Mouse (Mus musculus) stomach, embryonic 14.5 days (tissue): ENCODE measurements at regions not wholly inside any gene's neighbourhood (a gene's known extent, or its start where the extent isn't known, plus 50 kb on each side); places are given as distances from the start of the nearest gene placed in this dataset.
A peak's percentile ranks its signal among the peaks of the same experiment; 100 is the strongest.

Source experiments
- ATAC-seq: fragments of 200-750 bp; cut with Nextera tagmentation; 2 replicates; pipeline ENCODE4 v1.8.0; 2017; ENCODE audit warnings: low read depth, moderate TSS enrichment; ENCODE audit not compliant: insufficient number of reproducible peaks, insufficient read depth, low FRiP score
- H3K27ac ChIP-seq: fragments of 300-500 bp; sonication (generic); 2 replicates; pipeline ENCODE4 v1.5.1; 2014; ENCODE audit warnings: mild to moderate bottlenecking, low read length, moderate library complexity, mixed read lengths
- H3K27me3 ChIP-seq: fragments of 300-500 bp; sonication (generic); 2 replicates; pipeline ENCODE4 v1.6.1; 2014; ENCODE audit warnings: low read length, control low read depth, mixed read lengths; ENCODE audit not compliant: control insufficient read depth, insufficient read depth
- H3K36me3 ChIP-seq: fragments of 300-500 bp; sonication (generic); 2 replicates; pipeline ENCODE4 v1.6.1; 2014; ENCODE audit warnings: mild to moderate bottlenecking, control low read depth, low read length, moderate library complexity, mixed read lengths; ENCODE audit not compliant: control insufficient read depth, insufficient read depth
- H3K4me1 ChIP-seq: fragments of 300-500 bp; sonication (generic); 2 replicates; pipeline ENCODE4 v1.6.1; 2014; ENCODE audit warnings: low read length, control low read depth, mixed read lengths; ENCODE audit not compliant: control insufficient read depth, insufficient read depth
- H3K4me2 ChIP-seq: fragments of 300-500 bp; sonication (generic); replicated peaks from 2 replicates; pipeline ENCODE4 v1.6.1; 2014; ENCODE audit warnings: low read depth, low read length, control low read depth
- H3K4me3 ChIP-seq: fragments of 300-500 bp; sonication (generic); 2 replicates; pipeline ENCODE4 v1.5.1; 2014; ENCODE audit warnings: low read depth, low read length, control low read depth
- H3K9ac ChIP-seq: fragments of 300-500 bp; sonication (generic); replicated peaks from 2 replicates; pipeline ENCODE4 v1.6.1; 2014; ENCODE audit warnings: low read depth, mild to moderate bottlenecking, control low read depth, low read length, moderate library complexity, mixed read lengths
- H3K9me3 ChIP-seq: fragments of 300-500 bp; sonication (generic); 2 replicates; pipeline ENCODE4 v1.6.1; 2016; ENCODE audit warnings: low read depth, low read length, control low read depth; ENCODE audit not compliant: control insufficient read depth
- WGBS: fragments of 180-500 bp; shearing (Covaris S2); extraction: QIAGEN DNeasy Blood & Tissue Kit; methylation state at CpG from one replicate; pipeline ENCODE4 v1.1.7; 2014; 5-methylcytosine and 5-hydroxymethylcytosine counted together

GRCm38 (mm10) chr11:82619418-82619817 is 144.7 kb downstream of the Cct6b start:
- Histone ChIP-seq H3K4me3 (no peak overlapping the region), H3K27me3 (no peaks in the 10 kb centered on the region), H3K36me3 (no peaks in the 10 kb centered on the region), H3K4me2 (no peak overlapping the region), H3K4me1 (no peaks in the 10 kb centered on the region), H3K9me3 (no peaks in the 10 kb centered on the region), H3K9ac (no peak overlapping the region), H3K27ac (no peak overlapping the region)
- WGBS: 68% methylated on average over 2 of the region's 2 CpGs
- no peak for ATAC-seq

- no peaks in the 10 kb centered on the region for H3K4me1 ChIP-seq
- H3K27ac ChIP-seq: no peak overlapping the region
- no peak overlapping the region for H3K4me3 ChIP-seq
- H3K36me3 ChIP-seq: no peaks in the 10 kb centered on the region
- no peak overlapping the region for H3K9ac ChIP-seq
- no peak for ATAC-seq
- H3K4me2 ChIP-seq: 0 out of 2 replicates have a peak overlapping the region, but pooled peaks have one; percentile 10
- H3K27me3 ChIP-seq: no peaks in the 10 kb centered on the region
- WGBS: 2% methylated on average over 9 of the region's 9 CpGs
- no peaks in the 10 kb centered on the region for H3K9me3 ChIP-seq
Observed at GRCm38 (mm10) chr11:82618457-82618856, 145.7 kb downstream of the Cct6b start.

- Histone ChIP-seq H3K27ac (no peak overlapping the region), H3K9me3 (no peaks in the 10 kb centered on the region), H3K4me1 (no peaks in the 10 kb centered on the region), H3K36me3 (no peaks in the 10 kb centered on the region), H3K27me3 (no peaks in the 10 kb centered on the region), H3K4me3 (no peak overlapping the region), H3K4me2 (no peak overlapping the region), H3K9ac (no peak overlapping the region)
- no peak for ATAC-seq
- 68% methylated on average over 7 of the region's 7 CpGs for WGBS
Observed at GRCm38 (mm10) chr11:82616856-82617255, 147.3 kb downstream of the Cct6b start.

GRCm38 (mm10) chr11:82614356-82614755 is 149.8 kb downstream of the Cct6b start:
- Histone ChIP-seq H3K4me2 (no peak overlapping the region), H3K4me3 (no peak overlapping the region), H3K4me1 (no peaks in the 10 kb centered on the region), H3K27me3 (no peaks in the 10 kb centered on the region), H3K9ac (no peak overlapping the region), H3K9me3 (no peaks in the 10 kb centered on the region), H3K27ac (no peak overlapping the region), H3K36me3 (no peaks in the 10 kb centered on the region)
- no peak for ATAC-seq
- WGBS: 92% methylated on average over 9 of the region's 9 CpGs

GRCm38 (mm10) chr11:82613503-82613902 is 150.6 kb downstream of the Cct6b start:
- no peak for ATAC-seq
- Histone ChIP-seq H3K36me3 (no peaks in the 10 kb centered on the region), H3K9me3 (no peaks in the 10 kb centered on the region), H3K9ac (no peak overlapping the region), H3K4me1 (no peaks in the 10 kb centered on the region), H3K27ac (no peak overlapping the region), H3K27me3 (no peaks in the 10 kb centered on the region), H3K4me3 (no peak overlapping the region), H3K4me2 (no peak overlapping the region)
- WGBS: 20% methylated on average over 6 of the region's 6 CpGs

- no peak overlapping the region for H3K4me3 ChIP-seq
- H3K9ac ChIP-seq: no peak overlapping the region
- no peak for ATAC-seq
- H3K9me3 ChIP-seq: no peaks in the 10 kb centered on the region
- no peak overlapping the region for H3K27ac ChIP-seq
- no peaks in the 10 kb centered on the region for H3K27me3 ChIP-seq
- H3K36me3 ChIP-seq: no peaks in the 10 kb centered on the region
- no peak overlapping the region for H3K4me2 ChIP-seq
- H3K4me1 ChIP-seq: no peaks in the 10 kb centered on the region
Observed at GRCm38 (mm10) chr11:82612026-82612425, 152.1 kb downstream of the Cct6b start.

GRCm38 (mm10) chr11:82608963-82609362 is 155.2 kb downstream of the Cct6b start:
- no peaks in the 10 kb centered on the region for H3K27me3 ChIP-seq
- no peak for ATAC-seq
- 45% methylated on average over 1 of the region's 1 CpGs for WGBS
- no peak overlapping the region for H3K9ac ChIP-seq
- no peak overlapping the region for H3K4me2 ChIP-seq
- H3K4me3 ChIP-seq: no peak overlapping the region
- no peaks in the 10 kb centered on the region for H3K36me3 ChIP-seq
- H3K4me1 ChIP-seq: no peaks in the 10 kb centered on the region
- H3K27ac ChIP-seq: no peak overlapping the region
- H3K9me3 ChIP-seq: no peaks in the 10 kb centered on the region

GRCm38 (mm10) chr11:82607661-82608060 is 156.5 kb downstream of the Cct6b start:
- no peak for ATAC-seq
- 48% methylated on average over 5 of the region's 5 CpGs for WGBS
- 0 out of 2 replicates have a peak, but pooled peaks cover 4% of the 10 kb centered on the region for H3K4me1 ChIP-seq
- no peaks in the 10 kb centered on the region for H3K36me3 ChIP-seq
- no peaks in the 10 kb centered on the region for H3K9me3 ChIP-seq
- H3K27me3 ChIP-seq: no peaks in the 10 kb centered on the region
- no peak overlapping the region for H3K4me2 ChIP-seq
- no peak overlapping the region for H3K4me3 ChIP-seq
- H3K9ac ChIP-seq: no peak overlapping the region
- H3K27ac ChIP-seq: no peak overlapping the region

GRCm38 (mm10) chr11:82604251-82604835 is 159.8 kb downstream of the Cct6b start:
- H3K36me3 ChIP-seq: no peaks in the 10 kb centered on the region
- H3K4me1 ChIP-seq: 0 out of 2 replicates have a peak, but pooled peaks cover 4% of the 10 kb centered on the region
- no peaks in the 10 kb centered on the region for H3K27me3 ChIP-seq
- no peak overlapping the region for H3K27ac ChIP-seq
- ATAC-seq: no peak
- no peaks in the 10 kb centered on the region for H3K9me3 ChIP-seq
- H3K9ac ChIP-seq: no peak overlapping the region
- 47% methylated on average over 7 of the region's 7 CpGs for WGBS
- no peak overlapping the region for H3K4me2 ChIP-seq
- no peak overlapping the region for H3K4me3 ChIP-seq
